Mouse (Mus musculus) bone marrow, adult 2 months (tissue): ENCODE data around the gene Dnah8. TPM values are rescaled to one million over a fixed set of nuclear protein-coding genes. Genes with fewer than 3 reads are reported as not detected.
A peak's percentile ranks its signal among the peaks of the same experiment; 100 is the strongest.

Experiments
- H3K27ac ChIP-seq: fragments of 200-500 bp; 2 replicates; pipeline ENCODE4 v1.5.1; 2012; ENCODE audit warnings: low read depth, mild to moderate bottlenecking, control low read depth, inconsistent platforms, low read length; ENCODE audit not compliant: control insufficient read depth, poor library complexity, insufficient read depth
- H3K4me1 ChIP-seq: fragments of 200-500 bp; 2 replicates; pipeline ENCODE4 v1.6.1; 2011; ENCODE audit warnings: low read length; ENCODE audit not compliant: control insufficient read depth, insufficient read depth
- H3K4me3 ChIP-seq: fragments of 200-500 bp; replicated peaks from 2 replicates; pipeline ENCODE3; 2011; ENCODE audit warnings: mild to moderate bottlenecking, low read depth, low read length, control low read depth; ENCODE audit not compliant: control insufficient read depth
- CTCF ChIP-seq: fragments of 200-500 bp; IDR thresholded peaks from 2 replicates; pipeline ENCODE4 v1.5.1; 2011; ENCODE audit warnings: low read length, control low read depth; ENCODE audit not compliant: control insufficient read depth, insufficient read depth
- POLR2A ChIP-seq: fragments of 200-500 bp; IDR thresholded peaks from 2 replicates; pipeline ENCODE4 v1.6.1; 2011; ENCODE audit warnings: low read depth, mild to moderate bottlenecking, control low read depth, low read length, borderline replicate concordance; ENCODE audit not compliant: control insufficient read depth
- WGBS: fragments of 180-500 bp; shearing (Covaris S2); methylation state at CpG from one replicate; pipeline ENCODE4 v1.1.7; 2018; 5-methylcytosine and 5-hydroxymethylcytosine counted together
- polyA plus RNA-seq: library from polyadenylated mRNA; stranded (reverse); fragments of >200 nt; gene quantifications from 2 replicates; pipeline ENCODE4 v1.2.4, GENCODE M21; 2011; ENCODE audit warnings: low replicate concordance; ENCODE audit not compliant: missing spikeins, insufficient read depth, insufficient read length

The Dnah8 gene
- polyA plus RNA-seq, 1 experiment = 24.6 TPM

DNA sequence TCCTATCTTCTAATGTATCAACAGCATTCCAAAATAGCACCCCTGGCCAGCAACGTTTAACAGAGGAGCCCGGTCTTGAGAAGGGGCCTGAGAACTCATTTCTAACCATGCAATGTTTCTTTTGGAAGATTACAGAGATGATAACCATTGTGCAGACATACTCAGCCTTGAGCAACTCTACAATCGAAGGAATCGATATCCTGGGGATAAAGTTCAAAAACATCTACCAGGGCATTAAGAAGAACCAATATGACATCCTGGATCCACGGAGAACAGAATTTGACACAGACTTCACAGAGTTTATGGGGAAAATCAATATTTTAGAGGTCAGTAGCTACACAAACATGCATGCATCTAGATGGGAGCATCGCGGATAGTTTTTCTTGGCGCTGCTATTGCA is 39.0 kb downstream of the Dnah8 start:
- Histone ChIP-seq H3K4me3 (no peak overlapping the region), H3K4me1 (no peaks in the 10 kb centered on the region), H3K27ac (no peak overlapping the region)
- WGBS = 88% methylated on average over 8 of the region's 8 CpGs
- TF ChIP-seq POLR2A = no peak
- no peak for TF ChIP-seq CTCF

DNA sequence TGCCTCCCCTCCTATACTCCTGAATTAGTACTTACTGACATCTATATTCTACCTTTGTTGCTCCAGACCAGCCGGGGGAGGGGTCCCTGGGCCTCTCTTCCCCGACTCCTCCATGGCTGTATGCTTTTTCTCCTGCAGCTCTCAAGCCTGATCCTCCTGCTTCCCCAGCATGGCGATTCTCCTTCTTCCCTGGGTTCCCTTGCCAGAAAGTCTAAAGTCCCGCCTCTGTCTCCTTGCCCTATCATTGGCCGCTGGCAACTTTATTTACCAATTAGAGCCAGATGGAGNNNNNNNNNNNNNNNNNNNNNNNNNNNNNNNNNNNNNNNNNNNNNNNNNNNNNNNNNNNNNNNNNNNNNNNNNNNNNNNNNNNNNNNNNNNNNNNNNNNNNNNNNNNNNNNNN is 40.7 kb downstream of the Dnah8 start:
- 88% methylated on average over 5 of the region's 5 CpGs for WGBS
- Histone ChIP-seq H3K4me3 (no peak overlapping the region), H3K27ac (no peak overlapping the region), H3K4me1 (no peaks in the 10 kb centered on the region)
- no peak for TF ChIP-seq POLR2A

- H3K4me1 ChIP-seq = no peaks in the 10 kb centered on the region
- 90% methylated on average over 4 of the region's 4 CpGs for WGBS
- no peak overlapping the region for H3K4me3 ChIP-seq
- H3K27ac ChIP-seq = no peak overlapping the region
- TF ChIP-seq POLR2A = no peak
- TF ChIP-seq CTCF = no peak
Observed at GRCm38 (mm10) chr17:30672556-30672955, 48.4 kb downstream of the Dnah8 start.

DNA sequence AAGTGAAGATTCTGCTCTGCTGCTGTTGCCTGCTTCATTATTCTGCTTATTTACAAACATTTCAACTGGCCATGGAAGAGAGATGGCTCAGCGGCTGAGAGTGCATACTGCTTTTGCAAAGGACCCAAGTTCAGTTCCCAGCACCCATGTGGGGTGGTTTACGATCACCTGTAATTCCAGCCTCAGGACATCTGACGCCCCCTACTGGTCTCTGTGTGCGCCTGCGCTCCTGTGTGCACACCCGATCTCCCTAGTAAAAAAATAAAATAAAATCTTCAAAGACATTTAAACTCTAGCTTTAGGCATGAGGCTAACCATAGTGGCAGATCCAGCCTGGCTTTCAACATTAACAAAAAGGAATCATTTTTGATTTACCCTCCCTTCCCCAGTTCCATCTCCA is 48.9 kb downstream of the Dnah8 start:
- WGBS = 91% methylated on average over 6 of the region's 6 CpGs
- TF ChIP-seq POLR2A = no peak
- TF ChIP-seq CTCF = no peak; the same call in 1 of the 2 replicates
- Histone ChIP-seq H3K4me1 (no peaks in the 10 kb centered on the region), H3K27ac (no peak overlapping the region), H3K4me3 (no peak overlapping the region)

GRCm38 (mm10) chr17:30675021-30675740 is 51.0 kb downstream of the Dnah8 start:
- no peak overlapping the region for H3K27ac ChIP-seq
- 88% methylated on average over 9 of the region's 9 CpGs for WGBS

GRCm38 (mm10) chr17:30678523-30678922 is 54.4 kb downstream of the Dnah8 start:
- Histone ChIP-seq H3K4me3 (no peak overlapping the region), H3K27ac (no peak overlapping the region), H3K4me1 (no peaks in the 10 kb centered on the region)
- 89% methylated on average over 10 of the region's 10 CpGs for WGBS
- no peak for TF ChIP-seq POLR2A

More at GRCm38 (mm10) chr17:30675021-30675740, 51.0 kb downstream of the Dnah8 start:
- Histone ChIP-seq H3K4me3 (no peak overlapping the region), H3K4me1 (no peaks in the 10 kb centered on the region)
- TF ChIP-seq CTCF (no peak), POLR2A (no peak)

DNA sequence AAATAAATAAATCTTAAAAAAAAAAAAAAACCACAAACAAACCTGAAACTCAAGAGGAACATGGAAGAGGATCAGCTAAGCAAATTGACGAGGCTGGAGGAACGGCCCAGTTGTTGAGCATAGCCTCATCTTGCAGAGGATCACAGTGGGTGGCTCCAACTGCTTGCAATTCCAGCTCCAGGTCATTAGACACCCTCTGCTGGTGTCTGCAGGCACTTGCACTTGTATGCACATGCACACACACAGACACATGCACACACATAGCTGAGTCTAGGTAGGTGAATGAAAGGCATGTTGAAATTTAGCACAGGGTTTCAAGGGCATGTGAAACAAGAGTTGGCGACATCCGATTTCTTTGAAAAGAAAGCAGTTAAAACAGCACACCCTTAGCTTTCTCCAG is 55.5 kb downstream of the Dnah8 start:
- Histone ChIP-seq H3K27ac (no peak overlapping the region), H3K4me3 (no peak overlapping the region), H3K4me1 (no peaks in the 10 kb centered on the region)
- WGBS = 95% methylated on average over 4 of the region's 4 CpGs
- TF ChIP-seq CTCF = no peak
- no peak for TF ChIP-seq POLR2A

DNA sequence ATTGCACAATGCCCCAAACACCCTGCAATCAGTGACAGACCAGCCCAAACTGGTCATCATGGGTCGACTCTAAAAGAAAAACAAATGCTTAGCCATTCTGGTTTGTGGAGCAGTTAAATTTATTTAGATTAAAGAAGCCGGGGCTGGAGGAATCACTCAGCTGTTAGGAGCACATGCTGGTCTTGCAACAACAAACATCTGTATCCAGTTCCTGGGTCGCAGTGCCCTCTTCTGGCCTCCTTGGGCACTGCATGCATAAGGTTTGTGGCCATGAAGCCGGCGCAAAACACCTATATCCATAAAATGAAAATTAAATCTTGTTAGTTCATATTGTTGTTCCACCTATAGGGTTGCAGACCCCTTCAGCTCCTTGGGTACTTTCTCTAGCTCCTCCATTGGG is 57.5 kb downstream of the Dnah8 start:
- TF ChIP-seq CTCF (peak; percentile 85), POLR2A (no peak)
- Histone ChIP-seq H3K4me1 (no peaks in the 10 kb centered on the region), H3K27ac (no peak overlapping the region), H3K4me3 (no peak overlapping the region)
- whole genome bisulfite sequencing = 27% methylated on average over 5 of the region's 5 CpGs

GRCm38 (mm10) chr17:30690181-30690580 is 66.0 kb downstream of the Dnah8 start:
- no peak for TF ChIP-seq CTCF
- no peak for TF ChIP-seq POLR2A
- no peak overlapping the region for H3K27ac ChIP-seq
- 87% methylated on average over 8 of the region's 8 CpGs for WGBS

More at GRCm38 (mm10) chr17:30690181-30690580, 66.0 kb downstream of the Dnah8 start:
- Histone ChIP-seq H3K4me1 (no peaks in the 10 kb centered on the region), H3K4me3 (no peak overlapping the region)
